Mouse (Mus musculus) right cerebral cortex, postnatal 4 days (tissue): ENCODE results near the gene Tgfbrap1.
A peak's percentile ranks its signal among the peaks of the same experiment; 100 is the strongest.
"Not testable (repeated sequence)": the region's sequence is repeated elsewhere in the genome, so short reads cannot be mapped to it uniquely, and the experiment has no call there.

ENCODE experiments used
- DNase-seq: peaks from one replicate; pipeline ENCODE4 v3.0.0-alpha.2; 2022

The Tgfbrap1 gene

GRCm38 (mm10) chr1:43110556-43110955, 12.1 kb upstream of the Tgfbrap1 start:
- DNase-seq = peak; percentile 57

GRCm38 (mm10) chr1:43108729-43109128, 10.3 kb upstream of the Tgfbrap1 start:
- DNase-seq = no peak

GRCm38 (mm10) chr1:43094206-43094605, 4.2 kb downstream of the Tgfbrap1 start:
- no peak for DNase-seq

- peak; percentile 60 for DNase-seq
These were observed 6.1 kb downstream of the Tgfbrap1 start for GRCm38 (mm10) chr1:43092056-43093015.

GRCm38 (mm10) chr1:43091306-43092055, 7.0 kb downstream of the Tgfbrap1 start:
- DNase-seq = no peak

- DNase-seq = peak; percentile 16
These were observed 8.0 kb downstream of the Tgfbrap1 start for GRCm38 (mm10) chr1:43090418-43090817.

GRCm38 (mm10) chr1:43082946-43083345, 15.5 kb downstream of the Tgfbrap1 start:
- no peak for DNase-seq

- no peak for DNase-seq
These were observed 20.3 kb downstream of the Tgfbrap1 start for GRCm38 (mm10) chr1:43078124-43078523.

GRCm38 (mm10) chr1:43074791-43075190, 23.6 kb downstream of the Tgfbrap1 start:
- DNase-seq = no peak

- DNase-seq = no peak
These were observed 25.9 kb downstream of the Tgfbrap1 start for GRCm38 (mm10) chr1:43072561-43072960.

GRCm38 (mm10) chr1:43072028-43072427, 26.4 kb downstream of the Tgfbrap1 start:
- no peak for DNase-seq

- DNase-seq = no peak
These were observed 27.7 kb downstream of the Tgfbrap1 start for GRCm38 (mm10) chr1:43070726-43071125.

- DNase-seq = no peak
These were observed 30.9 kb downstream of the Tgfbrap1 start for GRCm38 (mm10) chr1:43067551-43067950.

GRCm38 (mm10) chr1:43066573-43066972, 31.9 kb downstream of the Tgfbrap1 start:
- no peak for DNase-seq

- peak; percentile 83 for DNase-seq
These were observed 32.7 kb downstream of the Tgfbrap1 start for GRCm38 (mm10) chr1:43065615-43066310.

- no peak for DNase-seq
These were observed 46.5 kb downstream of the Tgfbrap1 start for GRCm38 (mm10) chr1:43051903-43052302.

- DNase-seq = no peak
These were observed 50.6 kb downstream of the Tgfbrap1 start for GRCm38 (mm10) chr1:43047811-43048210.

GRCm38 (mm10) chr1:43046990-43047389, 51.4 kb downstream of the Tgfbrap1 start:
- no peak for DNase-seq

- DNase-seq = no peak
These were observed 53.0 kb downstream of the Tgfbrap1 start for GRCm38 (mm10) chr1:43045204-43045982.

GRCm38 (mm10) chr1:43042271-43042670, 56.2 kb downstream of the Tgfbrap1 start:
- DNase-seq = peak; percentile 18

- no peak for DNase-seq
These were observed 62.4 kb downstream of the Tgfbrap1 start for GRCm38 (mm10) chr1:43036014-43036413.

GRCm38 (mm10) chr1:43015153-43015685, 83.2 kb downstream of the Tgfbrap1 start:
- not testable (repeated sequence) for DNase-seq
